Mouse (Mus musculus) intestine, embryonic 14.5 days (tissue): ENCODE measurements at regions not wholly inside any gene's neighbourhood (a gene's known extent, or its start where the extent isn't known, plus 50 kb on each side); places are given as distances from the start of the nearest gene placed in this dataset.

ENCODE experiments used
- ATAC-seq: fragments of 200-750 bp; cut with Nextera tagmentation; replicated peaks from 2 replicates; pipeline ENCODE4 v1.8.0; 2017; ENCODE audit warnings: low read depth, moderate number of reproducible peaks, moderate TSS enrichment, moderate library complexity; ENCODE audit not compliant: low FRiP score, low TSS enrichment
- DNase-seq: peaks from one replicate; pipeline ENCODE4 v3.0.0-alpha.2; 2018; ENCODE audit warnings: low spot score
- H3K27ac ChIP-seq: fragments of 300-500 bp; sonication (generic); 2 replicates; pipeline ENCODE4 v1.5.1; 2014; ENCODE audit warnings: low read depth, mild to moderate bottlenecking, control low read depth
- H3K27me3 ChIP-seq: fragments of 300-500 bp; sonication (generic); replicated peaks from 2 replicates; pipeline ENCODE4 v1.6.1; 2014; ENCODE audit warnings: low read length, control low read depth; ENCODE audit not compliant: control insufficient read depth, insufficient read depth
- H3K36me3 ChIP-seq: fragments of 300-500 bp; sonication (generic); 2 replicates; pipeline ENCODE4 v1.6.1; 2014; ENCODE audit warnings: low read length, control low read depth; ENCODE audit not compliant: control insufficient read depth, insufficient read depth
- H3K4me1 ChIP-seq: fragments of 300-500 bp; sonication (generic); replicated peaks from 2 replicates; pipeline ENCODE4 v1.6.1; 2014; ENCODE audit warnings: low read length, control low read depth, mixed read lengths; ENCODE audit not compliant: control insufficient read depth, insufficient read depth
- H3K4me2 ChIP-seq: fragments of 300-500 bp; sonication (generic); 2 replicates; pipeline ENCODE4 v1.6.1; 2014; ENCODE audit warnings: low read length
- H3K4me3 ChIP-seq: fragments of 300-500 bp; sonication (generic); 2 replicates; pipeline ENCODE4 v1.5.1; 2014; ENCODE audit warnings: low read depth, low read length, control low read depth, mixed read lengths
- H3K9ac ChIP-seq: fragments of 300-500 bp; sonication (generic); 2 replicates; pipeline ENCODE4 v1.6.1; 2014; ENCODE audit warnings: mild to moderate bottlenecking, low read length
- H3K9me3 ChIP-seq: fragments of 300-500 bp; sonication (generic); 2 replicates; pipeline ENCODE4 v1.6.1; 2016; ENCODE audit warnings: low read length, control low read depth; ENCODE audit not compliant: control insufficient read depth
- WGBS: fragments of 180-500 bp; shearing (Covaris S2); extraction: QIAGEN DNeasy Blood & Tissue Kit; methylation state at CpG from one replicate; pipeline ENCODE4 v1.1.7; 2014; 5-methylcytosine and 5-hydroxymethylcytosine counted together

DNA sequence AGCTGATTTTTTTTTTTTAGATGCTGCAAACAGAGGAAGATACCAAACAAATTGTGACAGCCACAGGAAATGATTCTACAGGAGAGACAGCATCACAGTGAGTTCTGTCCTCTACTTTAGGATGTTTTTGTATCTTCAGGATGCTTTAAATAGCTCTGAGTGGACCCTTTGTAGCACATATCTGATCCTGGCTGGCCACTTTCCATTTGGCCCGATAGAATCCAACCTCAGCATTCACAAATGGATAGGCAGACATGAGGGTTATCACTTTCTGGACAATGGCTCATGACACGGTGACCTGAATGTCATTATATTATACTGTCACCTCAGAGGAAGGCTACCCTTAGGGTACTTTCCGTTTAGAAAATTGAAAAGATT, 379.3 kb downstream of the Gm10295 start:
- no peak overlapping the region for H3K27ac ChIP-seq
- 48% methylated on average over 3 of the region's 3 CpGs for WGBS
- H3K27me3 ChIP-seq = no peaks in the 10 kb centered on the region
- no peaks in the 10 kb centered on the region for H3K36me3 ChIP-seq
- ATAC-seq (no peak), DNase-seq (no peak)
- no peak overlapping the region for H3K4me2 ChIP-seq
- H3K4me3 ChIP-seq = no peak overlapping the region
- H3K9me3 ChIP-seq = no peaks in the 10 kb centered on the region
- H3K4me1 ChIP-seq = 0 out of 2 replicates have a peak, but pooled peaks cover 3% of the 10 kb centered on the region
- no peak overlapping the region for H3K9ac ChIP-seq

DNA sequence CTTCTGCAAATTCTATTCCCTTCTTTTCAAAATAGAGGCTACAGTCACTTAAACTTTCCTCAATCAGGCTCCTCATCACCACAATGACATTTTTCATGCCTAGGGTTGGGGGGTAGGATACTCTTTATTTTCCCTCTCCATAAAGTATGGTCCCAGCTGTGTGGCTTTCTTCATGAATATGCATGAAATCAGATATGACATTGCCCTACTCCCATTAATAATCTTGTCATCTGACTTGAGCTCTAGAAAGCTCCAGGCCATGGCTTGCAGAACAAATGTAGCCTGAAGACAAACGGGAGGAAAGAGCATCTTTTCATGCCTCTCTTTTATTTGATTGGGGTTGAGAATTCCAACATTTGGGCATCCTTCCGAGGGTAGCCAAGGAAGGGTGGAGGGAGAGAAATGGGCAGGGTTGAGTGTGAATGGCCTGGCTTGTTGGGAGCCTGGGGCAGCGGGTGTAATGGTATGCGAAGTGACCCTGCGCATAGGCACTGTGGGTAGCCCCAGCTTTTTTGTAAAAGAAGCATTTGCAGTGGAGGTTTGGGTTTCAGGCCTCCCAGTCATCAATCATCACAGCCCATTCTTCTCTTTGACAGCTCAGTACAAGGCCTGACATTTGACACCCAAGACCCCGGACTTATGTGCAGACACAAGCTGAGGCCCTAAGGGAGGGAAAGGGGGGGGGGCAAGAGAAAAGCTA, 379.8 kb downstream of the Gm10295 start:
- H3K27me3 ChIP-seq = no peaks in the 10 kb centered on the region
- no peak overlapping the region for H3K4me3 ChIP-seq
- no peak overlapping the region for H3K27ac ChIP-seq
- H3K4me2 ChIP-seq = no peak overlapping the region
- 0 out of 2 replicates have a peak, but pooled peaks cover 3% of the 10 kb centered on the region for H3K4me1 ChIP-seq
- ATAC-seq = no peak
- DNase-seq = no peak
- no peaks in the 10 kb centered on the region for H3K36me3 ChIP-seq
- 41% methylated on average over 6 of the region's 6 CpGs for WGBS
- no peak overlapping the region for H3K9ac ChIP-seq
- no peaks in the 10 kb centered on the region for H3K9me3 ChIP-seq

DNA sequence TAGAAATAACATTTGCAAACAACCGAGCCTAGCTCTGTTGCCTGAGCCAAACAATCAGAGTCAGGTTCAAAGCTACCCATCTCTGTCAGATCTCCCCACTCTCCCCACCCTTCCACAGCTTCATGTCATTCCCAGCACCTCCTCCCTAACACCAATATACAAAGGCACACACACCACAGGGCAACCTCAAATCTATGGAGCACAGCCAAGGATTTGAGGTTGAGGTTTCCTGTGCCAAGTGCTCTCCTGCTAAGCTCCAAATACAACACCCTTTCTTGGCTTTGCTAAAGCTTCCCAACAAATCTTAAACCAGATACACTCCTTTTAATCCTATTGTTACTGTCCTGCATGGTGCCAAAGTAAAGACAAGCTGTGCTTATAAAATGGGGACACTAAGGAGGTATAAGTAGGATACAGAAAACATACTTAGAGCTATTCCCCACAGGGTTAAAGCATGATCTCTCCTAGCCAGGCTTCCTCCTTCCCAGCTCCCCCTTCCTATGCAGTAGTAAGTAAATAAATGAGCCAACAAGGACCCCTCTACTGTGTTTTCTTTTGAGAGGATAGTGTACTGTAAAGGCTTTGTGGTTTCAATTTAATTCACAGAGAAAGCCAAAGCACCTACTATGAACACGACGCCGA, 398.8 kb downstream of the Gm10295 start:
- Histone ChIP-seq H3K4me3 (no peak overlapping the region), H3K36me3 (no peaks in the 10 kb centered on the region), H3K9ac (no peak overlapping the region), H3K4me2 (no peak overlapping the region), H3K4me1 (no peaks in the 10 kb centered on the region), H3K27me3 (no peaks in the 10 kb centered on the region), H3K27ac (no peak overlapping the region), H3K9me3 (no peaks in the 10 kb centered on the region)
- ATAC-seq = no peak
- 71% methylated on average over 4 of the region's 4 CpGs for WGBS
- DNase-seq = no peak

DNA sequence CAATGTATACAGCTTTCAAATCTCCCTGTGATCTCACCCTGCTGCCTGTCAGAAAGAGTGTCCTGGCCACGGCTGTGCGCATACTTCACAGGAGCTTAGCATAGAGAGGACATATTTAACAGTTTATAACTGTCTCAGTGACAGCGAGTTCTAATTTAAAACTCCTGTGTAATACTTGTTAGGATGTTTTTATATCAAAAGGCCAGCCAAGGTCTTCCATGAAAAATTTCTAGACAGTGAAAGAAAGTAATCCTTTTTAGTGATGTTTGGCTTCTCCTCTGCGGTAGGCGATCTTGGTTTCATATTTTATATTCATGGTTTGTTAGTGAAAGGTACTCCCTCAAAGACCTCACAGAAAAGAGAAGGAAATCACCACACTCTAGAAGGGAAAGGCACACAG, 403.0 kb downstream of the Gm10295 start:
- no peak overlapping the region for H3K27ac ChIP-seq
- H3K27me3 ChIP-seq = no peaks in the 10 kb centered on the region
- no peak overlapping the region for H3K9ac ChIP-seq
- ATAC-seq (no peak), DNase-seq (no peak)
- H3K4me1 ChIP-seq = no peaks in the 10 kb centered on the region
- WGBS = 43% methylated on average over 5 of the region's 5 CpGs
- H3K4me3 ChIP-seq = no peak overlapping the region
- H3K4me2 ChIP-seq = no peak overlapping the region
- H3K9me3 ChIP-seq = no peaks in the 10 kb centered on the region
- H3K36me3 ChIP-seq = no peaks in the 10 kb centered on the region

DNA sequence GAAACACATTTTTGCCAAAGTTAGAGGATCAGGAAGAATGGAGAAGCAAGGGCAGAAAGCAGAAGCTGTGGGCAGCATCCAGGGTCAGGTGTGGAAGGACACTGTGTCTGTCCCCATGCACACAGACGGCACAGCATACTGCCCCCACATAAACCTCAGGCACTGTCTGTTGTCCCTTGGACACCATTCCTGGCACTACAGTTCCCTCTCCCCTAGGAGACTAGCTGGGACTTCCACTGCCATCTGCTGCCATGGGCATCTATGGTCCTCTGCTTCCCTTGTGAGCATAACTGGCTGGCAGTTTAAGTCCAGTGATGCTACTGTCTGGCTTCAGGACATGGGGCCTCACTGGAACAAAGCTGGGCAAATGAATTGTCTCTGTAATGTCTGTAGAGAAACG, 405.0 kb downstream of the Gm10295 start:
- H3K27ac ChIP-seq = no peak overlapping the region
- H3K4me1 ChIP-seq = no peaks in the 10 kb centered on the region
- no peak overlapping the region for H3K9ac ChIP-seq
- no peaks in the 10 kb centered on the region for H3K27me3 ChIP-seq
- WGBS = 64% methylated on average over 2 of the region's 2 CpGs
- H3K4me2 ChIP-seq = no peak overlapping the region
- H3K4me3 ChIP-seq = no peak overlapping the region
- DNase-seq (no peak), ATAC-seq (no peak)
- no peaks in the 10 kb centered on the region for H3K9me3 ChIP-seq
- no peaks in the 10 kb centered on the region for H3K36me3 ChIP-seq

DNA sequence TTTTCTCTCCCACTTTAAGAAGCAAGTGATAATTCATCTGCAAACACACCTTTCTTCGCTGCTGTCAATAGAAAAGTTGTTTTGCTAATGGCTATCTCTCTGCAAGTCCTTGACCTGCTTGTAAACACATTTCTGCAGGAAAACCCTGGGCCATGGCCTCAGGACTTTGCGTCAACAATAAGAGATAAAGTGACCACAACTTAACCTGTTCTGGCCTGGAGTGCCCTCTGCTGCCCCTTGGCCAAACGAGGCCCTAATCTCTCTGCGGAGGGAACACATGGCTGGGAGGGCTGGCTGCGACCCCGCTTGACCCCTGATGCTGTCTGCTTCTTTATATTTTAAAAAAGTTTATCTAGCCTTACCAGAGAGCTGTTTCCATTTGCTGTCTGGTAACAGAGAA, 420.4 kb downstream of the Gm10295 start:
- 31% methylated on average over 6 of the region's 6 CpGs for WGBS
- ATAC-seq = no peak
- no peak for DNase-seq
- no peak overlapping the region for H3K4me2 ChIP-seq
- no peaks in the 10 kb centered on the region for H3K36me3 ChIP-seq
- H3K27ac ChIP-seq = no peak overlapping the region
- H3K9ac ChIP-seq = no peak overlapping the region
- no peaks in the 10 kb centered on the region for H3K9me3 ChIP-seq
- H3K4me3 ChIP-seq = no peak overlapping the region
- H3K27me3 ChIP-seq = no peaks in the 10 kb centered on the region
- H3K4me1 ChIP-seq = no peaks in the 10 kb centered on the region

DNA sequence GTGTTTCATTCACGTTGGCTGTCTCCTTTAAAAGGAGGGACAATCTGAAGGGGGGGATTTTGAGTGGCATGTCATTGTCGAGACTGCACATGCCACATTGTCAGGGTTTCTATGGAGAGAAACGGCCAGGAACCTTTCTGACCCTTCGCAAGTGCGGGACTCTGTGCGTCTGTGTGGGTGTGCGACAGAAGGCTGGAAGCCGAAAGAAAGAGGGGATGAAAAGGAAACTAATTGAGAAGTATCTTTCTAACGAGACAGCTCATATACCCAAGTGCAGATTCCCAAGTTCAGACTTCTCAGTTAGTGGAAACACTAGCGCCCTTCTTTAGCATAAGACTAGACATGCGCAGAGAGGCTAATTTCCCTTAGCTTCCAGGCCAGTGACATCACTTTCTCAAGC, 421.4 kb downstream of the Gm10295 start:
- Histone ChIP-seq H3K4me1 (no peaks in the 10 kb centered on the region), H3K27ac (no peak overlapping the region), H3K36me3 (no peaks in the 10 kb centered on the region), H3K9ac (no peak overlapping the region), H3K4me3 (no peak overlapping the region), H3K4me2 (no peak overlapping the region), H3K9me3 (no peaks in the 10 kb centered on the region), H3K27me3 (no peaks in the 10 kb centered on the region)
- DNase-seq = no peak
- no peak for ATAC-seq
- 68% methylated on average over 11 of the region's 11 CpGs for WGBS

DNA sequence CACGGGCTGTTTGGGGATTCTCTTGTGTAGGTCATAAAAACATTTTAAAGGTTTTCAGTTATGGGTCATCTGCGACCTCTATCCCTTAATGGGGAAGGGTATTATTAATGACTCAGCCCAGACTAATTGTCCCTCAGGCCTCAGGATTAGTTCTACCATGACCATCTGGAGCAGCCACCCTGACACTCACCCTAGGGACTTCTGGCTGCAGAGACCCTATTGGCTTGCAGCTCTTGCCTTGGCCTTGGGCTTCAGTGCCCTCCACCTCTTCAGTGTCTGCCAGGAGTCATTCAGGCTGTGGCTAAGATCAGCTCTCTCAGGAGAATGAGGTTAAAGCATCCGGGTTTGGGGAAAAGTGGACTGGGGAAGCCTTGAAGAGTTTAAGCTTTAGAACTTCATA, 423.3 kb downstream of the Gm10295 start:
- no peak overlapping the region for H3K9ac ChIP-seq
- H3K27ac ChIP-seq = no peak overlapping the region
- WGBS = 77% methylated on average over 3 of the region's 3 CpGs
- no peaks in the 10 kb centered on the region for H3K4me1 ChIP-seq
- no peaks in the 10 kb centered on the region for H3K27me3 ChIP-seq
- no peak for ATAC-seq
- no peak overlapping the region for H3K4me2 ChIP-seq
- H3K4me3 ChIP-seq = no peak overlapping the region
- H3K9me3 ChIP-seq = no peaks in the 10 kb centered on the region
- H3K36me3 ChIP-seq = no peaks in the 10 kb centered on the region
- no peak for DNase-seq

DNA sequence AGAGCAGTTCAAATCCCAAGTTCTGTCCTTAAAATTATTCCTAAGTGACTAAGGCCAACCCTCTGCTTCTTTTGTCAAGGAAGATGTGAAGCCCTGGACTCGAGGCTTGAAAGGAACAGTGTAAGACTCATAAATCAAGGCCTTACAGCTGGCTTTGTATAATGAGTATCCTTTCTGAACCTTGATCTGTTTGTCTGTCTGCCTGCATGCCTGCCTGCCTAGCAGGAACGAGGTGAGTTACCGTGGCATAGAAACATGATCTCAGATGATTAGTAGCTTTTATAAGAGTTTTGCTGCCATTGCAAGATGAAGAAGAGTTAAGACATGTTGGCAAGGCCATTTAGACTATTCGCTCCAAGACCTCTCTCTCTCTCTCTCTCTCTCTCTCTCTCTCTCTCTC, 434.3 kb downstream of the Gm10295 start:
- Histone ChIP-seq H3K36me3 (no peaks in the 10 kb centered on the region), H3K9ac (no peak overlapping the region), H3K27ac (no peak overlapping the region), H3K4me2 (no peak overlapping the region), H3K4me3 (no peak overlapping the region), H3K9me3 (no peaks in the 10 kb centered on the region), H3K27me3 (no peaks in the 10 kb centered on the region), H3K4me1 (no peaks in the 10 kb centered on the region)
- 40% methylated on average over 4 of the region's 4 CpGs for WGBS
- DNase-seq (no peak), ATAC-seq (no peak)
